Mouse (Mus musculus) MEL (cell line): ENCODE results near the gene Krtap16-3. TPM values are rescaled to one million over a fixed set of nuclear protein-coding genes. Genes with fewer than 3 reads are reported as not detected.
A peak's percentile ranks its signal among the peaks of the same experiment; 100 is the strongest.

Experiments
- DNase-seq: peaks from one replicate; pipeline ENCODE4 v3.0.0; 2011; ENCODE audit warnings: low read depth, low spot score
- H3K27ac ChIP-seq: 2 replicates; pipeline ENCODE4 v1.5.1; 2012; ENCODE audit warnings: low read depth, mild to moderate bottlenecking, control low read depth, low read length, moderate library complexity; ENCODE audit not compliant: control insufficient read depth
- H3K27me3 ChIP-seq, 2 experiments: fragments of 150-350 bp in 1 of 2; sonication (generic) in 1 of 2; 2 replicates each; pipeline ENCODE4 v1.6.1; 2012; ENCODE audit warnings: low read length in 2 of 2, mild to moderate bottlenecking in 2 of 2, improper control_type of control experiment in 1 of 2, moderate library complexity in 1 of 2; ENCODE audit not compliant: insufficient read depth in 2 of 2, control insufficient read depth in 1 of 2
- H3K36me3 ChIP-seq, 2 experiments: 2 replicates each; pipeline ENCODE4 v1.6.1; 2012 to 2014; ENCODE audit warnings: low read length in 2 of 2, improper control_type of control experiment in 1 of 2, inconsistent platforms in 1 of 2, mild to moderate bottlenecking in 1 of 2; ENCODE audit not compliant: insufficient read depth in 2 of 2, control insufficient read depth in 1 of 2
- H3K4me1 ChIP-seq, 2 experiments: fragments of 150-350 bp in 1 of 2; sonication (generic) in 1 of 2; 2 replicates each; pipeline ENCODE4 v1.6.1; 2012; ENCODE audit warnings: low read length in 2 of 2, improper control_type of control experiment in 1 of 2, mild to moderate bottlenecking in 1 of 2; ENCODE audit not compliant: insufficient read depth in 2 of 2, control insufficient read depth in 1 of 2
- H3K4me3 ChIP-seq, 2 experiments: fragments of 150-350 bp in 1 of 2; sonication (generic) in 1 of 2; 2 replicates each; pipeline ENCODE4 v1.5.1; 2012; ENCODE audit warnings: low read depth in 2 of 2, low read length in 2 of 2, mild to moderate bottlenecking in 2 of 2, moderate library complexity in 2 of 2, control low read depth in 1 of 2, improper control_type of control experiment in 1 of 2; ENCODE audit not compliant: control insufficient read depth in 1 of 2, insufficient read depth in 1 of 2
- H3K79me2 ChIP-seq: 2 replicates; pipeline ENCODE4 v1.6.1; 2012; ENCODE audit warnings: mild to moderate bottlenecking, low read length, moderate library complexity; ENCODE audit not compliant: control insufficient read depth, poor library complexity, insufficient read depth
- H3K9ac ChIP-seq: 2 replicates; pipeline ENCODE4 v1.6.1; 2012; ENCODE audit warnings: low read depth, mild to moderate bottlenecking, control low read depth, low read length, moderate library complexity; ENCODE audit not compliant: control insufficient read depth, poor library complexity, severe bottlenecking
- H3K9me3 ChIP-seq: fragments of 150-350 bp; sonication (generic); replicated peaks from 2 replicates; pipeline ENCODE4 v1.6.1; 2012; ENCODE audit warnings: mild to moderate bottlenecking, low read length, improper control_type of control experiment, moderate library complexity; ENCODE audit not compliant: insufficient read depth
- BHLHE40 ChIP-seq: IDR thresholded peaks from 2 replicates; pipeline ENCODE4 v1.6.1; 2012; ENCODE audit warnings: low read depth, mild to moderate bottlenecking, inconsistent platforms, low read length, improper control_type of control experiment, borderline replicate concordance
- CHD2 ChIP-seq: IDR thresholded peaks from 2 replicates; pipeline ENCODE4 v1.6.1; 2011; ENCODE audit warnings: low read length, improper control_type of control experiment
- E2F4 ChIP-seq: IDR thresholded peaks from 2 replicates; pipeline ENCODE4 v1.6.1; 2011; ENCODE audit warnings: low read depth, low read length, improper control_type of control experiment, borderline replicate concordance
- ELF1 ChIP-seq: IDR thresholded peaks from 2 replicates; pipeline ENCODE4 v1.6.1; 2014; ENCODE audit warnings: low read depth, mild to moderate bottlenecking, inconsistent platforms, low read length, improper control_type of control experiment, moderate library complexity
- EP300 ChIP-seq, 2 experiments: IDR thresholded peaks; 2 replicates each; pipeline ENCODE4 v1.6.1; 2011; ENCODE audit warnings: improper control_type of control experiment in 2 of 2, low read length in 2 of 2, low read depth in 1 of 2, mild to moderate bottlenecking in 1 of 2
- GABPA ChIP-seq: IDR thresholded peaks from 2 replicates; pipeline ENCODE4 v1.6.1; 2012; ENCODE audit warnings: low read depth, mild to moderate bottlenecking, inconsistent platforms, low read length, improper control_type of control experiment, moderate library complexity
- MAZ ChIP-seq: IDR thresholded peaks from 2 replicates; pipeline ENCODE4 v1.6.1; 2012; ENCODE audit warnings: low read depth, mild to moderate bottlenecking, inconsistent platforms, low read length, improper control_type of control experiment
- MXI1 ChIP-seq: IDR thresholded peaks from 2 replicates; pipeline ENCODE4 v1.6.1; 2011; ENCODE audit warnings: mild to moderate bottlenecking, low read depth, low read length, improper control_type of control experiment
- MYB ChIP-seq: IDR thresholded peaks from 2 replicates; pipeline ENCODE4 v1.6.1; 2011; ENCODE audit warnings: mild to moderate bottlenecking, low read depth, low read length, improper control_type of control experiment
- MYC ChIP-seq: IDR thresholded peaks from 2 replicates; pipeline ENCODE4 v1.6.1; 2011; ENCODE audit warnings: low read depth, mild to moderate bottlenecking, low read length, improper control_type of control experiment, moderate library complexity
- NELFE ChIP-seq: IDR thresholded peaks from 2 replicates; pipeline ENCODE4 v1.6.1; 2011; ENCODE audit warnings: low read depth, low read length, improper control_type of control experiment
- NRF1 ChIP-seq: IDR thresholded peaks from 2 replicates; pipeline ENCODE4 v1.6.1; 2014; ENCODE audit warnings: low read depth, mild to moderate bottlenecking, inconsistent platforms, low read length, improper control_type of control experiment, moderate library complexity; ENCODE audit not compliant: poor library complexity, insufficient read depth, severe bottlenecking
- POLR2AphosphoS2 ChIP-seq: IDR thresholded peaks from 2 replicates; pipeline ENCODE4 v1.6.1; 2011; ENCODE audit warnings: low read length, improper control_type of control experiment
- POLR2AphosphoS5 ChIP-seq: IDR thresholded peaks from 2 replicates; pipeline ENCODE4 v1.6.1; 2012; ENCODE audit warnings: low read depth, borderline replicate concordance, mild to moderate bottlenecking, inconsistent platforms, low read length, moderate library complexity, mixed read lengths
- RCOR1 ChIP-seq: IDR thresholded peaks from 2 replicates; pipeline ENCODE4 v1.6.1; 2012; ENCODE audit warnings: low read depth, mild to moderate bottlenecking, inconsistent platforms, low read length, improper control_type of control experiment
- SIN3A ChIP-seq: IDR thresholded peaks from 2 replicates; pipeline ENCODE4 v1.6.1; 2012; ENCODE audit warnings: low read length, improper control_type of control experiment, inconsistent platforms
- SMC3 ChIP-seq: IDR thresholded peaks from 2 replicates; pipeline ENCODE4 v1.6.1; 2011; ENCODE audit warnings: low read depth, low read length, improper control_type of control experiment
- TAL1 ChIP-seq: IDR thresholded peaks from 2 replicates; pipeline ENCODE4 v1.6.1; 2012; ENCODE audit warnings: mild to moderate bottlenecking, inconsistent platforms, low read length, moderate library complexity, mixed read lengths
- TBP ChIP-seq: IDR thresholded peaks from 2 replicates; pipeline ENCODE4 v1.8.0; 2011; ENCODE audit warnings: low read depth, low read length, improper control_type of control experiment
- TCF12 ChIP-seq: IDR thresholded peaks from 2 replicates; pipeline ENCODE4 v1.6.1; 2014; ENCODE audit warnings: low read depth, mild to moderate bottlenecking, inconsistent platforms, low read length, improper control_type of control experiment, moderate library complexity
- USF1 ChIP-seq: IDR thresholded peaks from 2 replicates; pipeline ENCODE4 v1.6.1; 2014; ENCODE audit warnings: low read depth, mild to moderate bottlenecking, inconsistent platforms, low read length, improper control_type of control experiment, moderate library complexity
- USF2 ChIP-seq, 2 experiments: IDR thresholded peaks; 2 replicates each; pipeline ENCODE4 v1.6.1; 2011 to 2012; ENCODE audit warnings: improper control_type of control experiment in 2 of 2, low read length in 2 of 2, borderline replicate concordance in 1 of 2, inconsistent platforms in 1 of 2, low read depth in 1 of 2, mild to moderate bottlenecking in 1 of 2; ENCODE audit not compliant: insufficient read depth in 1 of 2
- ZKSCAN1 ChIP-seq: IDR thresholded peaks from 2 replicates; pipeline ENCODE4 v1.6.1; 2012; ENCODE audit warnings: low read depth, mild to moderate bottlenecking, inconsistent platforms, low read length, improper control_type of control experiment, moderate library complexity
- ZNF384 ChIP-seq: IDR thresholded peaks from 2 replicates; pipeline ENCODE4 v1.6.1; 2012; ENCODE audit warnings: low read depth, mild to moderate bottlenecking, inconsistent platforms, low read length, improper control_type of control experiment
- polyA plus RNA-seq, 2 experiments: library from polyadenylated mRNA; stranded (reverse) in 1 of 2; unstranded in 1 of 2; fragments of >175 nt in 1 of 2; fragments of >200 nt in 1 of 2; gene quantifications; 2 replicates each; pipeline versions ENCODE4 v1.2.1 to v1.2.4; 2012; ENCODE audit warnings: low replicate concordance in 2 of 2, low read depth in 1 of 2; ENCODE audit not compliant: insufficient read length in 2 of 2, insufficient read depth in 1 of 2, missing spikeins in 1 of 2
- total RNA-seq: library from RNA; depleted of rRNA; stranded (reverse); fragments of 300-350 nt; gene quantifications from 2 replicates; pipeline ENCODE4 v1.2.3, GENCODE M21; 2012; rRNA removed

Krtap16-3 gene
- total RNA-seq (not detected in 2 replicates), polyA plus RNA-seq (not detected)

GRCm38 (mm10) chr16:88962773-88963172 is at the start of gene Krtap16-3:
Gene Krtap16-3 (minus strand): TSS chr16:88962873.
- TF ChIP-seq NRF1 (no peak), TCF12 (no peak), USF1 (no peak), EP300 (IDR thresholded peaks at IDR 0.05; ENCODE audit: low read depth in 1 of 2, low read length in 2 of 2) (no peak), USF2 (IDR thresholded peaks at IDR 0.05; ENCODE audit: borderline replicate concordance in 1 of 2, insufficient read depth in 1 of 2, low read depth in 1 of 2, low read length in 2 of 2) (no peak), BHLHE40 (no peak), MYB (no peak), E2F4 (no peak), SIN3A (no peak), ELF1 (no peak), MXI1 (no peak), ZKSCAN1 (no peak), MYC (no peak), NELFE (no peak), TAL1 (no peak), CHD2 (no peak), ZNF384 (no peak)
- TF ChIP-seq, all 39 proteins: peak for 0
- H3K9me3 ChIP-seq, result no peaks in the 10 kb centered on the region

GRCm38 (mm10) chr16:89010659-89011058 is 48.0 kb upstream of the Krtap16-3 start, which contains the start of gene Krtap22-2:
Gene Krtap22-2 (minus strand): TSS chr16:89010759.
- H3K36me3 ChIP-seq, result no peaks in the 10 kb centered on the region
- no peak within 1 kb of the TSS for H3K4me3 ChIP-seq
- DNase-seq, result no peak
- no peaks in the 10 kb centered on the region for H3K79me2 ChIP-seq
- no peak for TF ChIP-seq SMC3
- no peak for TF ChIP-seq USF1
- TF ChIP-seq ZKSCAN1, result no peak
- no peak for TF ChIP-seq MYC
- TF ChIP-seq POLR2AphosphoS5, result no peak
- TF ChIP-seq RCOR1, result no peak
- no peak for TF ChIP-seq TAL1
- TF ChIP-seq MAZ, result no peak
- no peak for TF ChIP-seq POLR2AphosphoS2
- no peak for TF ChIP-seq TBP
- no peak for TF ChIP-seq GABPA
- no peaks in the 10 kb centered on the region for H3K9me3 ChIP-seq
- no peak within 1 kb of the TSS for H3K9ac ChIP-seq
- H3K4me1 ChIP-seq, result no peaks in the 10 kb centered on the region
- peak within 1 kb of the TSS; percentile 49; the same call in 1 of the 2 replicates for H3K27ac ChIP-seq
- H3K27me3 ChIP-seq, result no peaks in the 10 kb centered on the region

More at GRCm38 (mm10) chr16:88962773-88963172, at the start of gene Krtap16-3:
- Histone ChIP-seq H3K4me1 (no peaks in the 10 kb centered on the region), H3K27ac (no peak within 1 kb of the TSS), H3K9ac (no peak within 1 kb of the TSS), H3K79me2 (no peaks in the 10 kb centered on the region), H3K4me3 (no peak within 1 kb of the TSS), H3K27me3 (no peaks in the 10 kb centered on the region), H3K36me3 (no peaks in the 10 kb centered on the region)
- no peak for DNase-seq
